Mouse (Mus musculus): ENCODE results near the gene Arhgef10l.

DNA sequence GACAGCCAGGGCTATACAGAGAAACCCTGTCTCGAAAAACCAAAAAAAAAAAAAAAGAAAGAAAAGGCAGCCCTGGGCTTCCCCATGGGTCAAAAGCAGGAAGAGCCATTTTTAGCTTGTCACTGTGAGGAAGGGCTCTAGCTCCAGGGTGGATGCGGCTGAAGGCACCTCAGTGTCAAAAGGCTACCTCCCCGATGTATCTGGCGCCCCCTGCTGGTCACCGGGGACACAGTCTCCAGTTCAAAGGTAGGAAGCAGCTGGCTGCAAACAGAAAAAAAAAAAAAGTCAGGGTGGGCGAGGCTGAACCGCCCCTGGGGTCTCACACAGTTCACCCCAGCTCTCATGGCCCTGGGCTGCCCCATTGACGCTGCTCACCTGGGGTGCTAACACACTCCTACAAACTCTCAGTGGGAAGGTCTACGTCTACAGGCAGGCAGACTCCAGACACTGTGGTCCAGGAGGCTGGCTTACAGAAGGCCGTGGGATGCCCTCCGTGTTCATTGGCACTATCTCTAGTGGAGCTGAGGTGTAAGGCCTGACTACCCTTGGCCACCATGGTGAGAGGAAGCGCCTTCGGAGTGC is 8.6 kb upstream of the Arhgef10l start:
- peak; percentile 92 for TF ChIP-seq CTCF (IDR thresholded peaks at IDR 0.05; ENCODE audit: borderline replicate concordance, insufficient read depth, low read depth, low read length)
- no peak for TF ChIP-seq POLR2A (IDR thresholded peaks at IDR 0.05; ENCODE audit: borderline replicate concordance, insufficient read depth, low read length)
